Mouse (Mus musculus) granulocyte monocyte progenitor cell, adult 5-6 weeks (primary cell): ENCODE data around the gene Olfr799. TPM values are rescaled to one million over a fixed set of nuclear protein-coding genes. Genes with fewer than 3 reads are reported as not detected.

Source experiments
- ATAC-seq: replicated peaks from 2 replicates; pipeline ENCODE4 v1.8.0; 2016; ENCODE audit warnings: mild to moderate bottlenecking, moderate TSS enrichment, inconsistent platforms; ENCODE audit not compliant: poor library complexity, severe bottlenecking
- total RNA-seq, 2 experiments: library from RNA; stranded (forward) in 1 of 2; stranded (reverse) in 1 of 2; fragments of 200-712, 200-1000 nt in 1 of 2; fragments of >200 nt in 1 of 2; fragmentation: Nextera tagmentation in 1 of 2; gene quantifications; 2 replicates each; pipeline ENCODE4 v1.2.3; 2014 to 2017

Gene Olfr799
- not detected in 2 replicates for total RNA-seq (2014; fragmentation: Nextera tagmentation)
- total RNA-seq (2017), result not detected in 2 replicates

- no peak for ATAC-seq
These were observed at the start of gene Olfr799 for GRCm38 (mm10) chr10:129637184-129637583. Gene Olfr799 (plus strand): TSS chr10:129637484.

- no peak for ATAC-seq
These were observed 24.8 kb upstream of the Olfr799 start, which contains the start of gene Olfr796 for GRCm38 (mm10) chr10:129612470-129612869. Gene Olfr796 (minus strand): TSS chr10:129612570.

GRCm38 (mm10) chr10:129621724-129622123, 15.6 kb upstream of the Olfr799 start:
- ATAC-seq, result no peak

DNA sequence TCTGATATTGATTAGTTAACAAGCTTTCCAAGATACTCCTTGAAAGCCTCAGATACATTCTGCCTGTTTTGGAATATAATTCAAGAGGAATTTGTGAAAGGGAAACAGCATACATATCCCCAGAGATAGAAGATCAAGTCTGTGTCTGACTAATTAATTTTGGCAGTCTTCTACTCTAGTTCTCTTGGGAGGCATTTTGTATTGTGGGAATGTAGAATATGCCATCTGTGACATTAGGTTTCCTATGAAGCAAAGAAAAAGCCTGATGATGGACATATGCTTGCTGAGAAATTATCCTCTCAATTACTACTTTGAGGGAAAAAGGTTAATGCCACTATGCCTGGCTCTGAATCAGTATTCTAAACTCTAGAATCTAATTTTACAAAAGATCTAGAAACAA, 14.0 kb upstream of the Olfr799 start:
- no peak for ATAC-seq

DNA sequence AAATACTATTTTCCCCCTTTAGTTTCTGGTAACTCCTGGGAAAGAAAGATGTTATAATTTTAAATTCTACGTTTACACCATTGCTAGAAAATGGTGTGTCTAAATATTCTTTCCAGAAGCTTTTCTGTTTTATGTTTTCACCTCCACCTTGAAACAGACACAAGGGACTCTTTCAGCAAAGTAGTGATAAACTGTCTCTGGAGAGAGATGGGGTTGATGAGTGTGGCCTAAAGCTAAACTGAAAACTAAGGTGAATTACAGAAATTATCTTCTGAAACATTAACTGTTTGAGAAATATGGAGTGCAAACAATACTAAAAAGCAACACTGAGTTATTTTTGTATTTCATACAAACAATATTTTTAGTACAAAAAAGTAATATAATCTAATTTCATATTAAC, 9.4 kb upstream of the Olfr799 start, which contains the start of gene Olfr798:
Gene Olfr798, minus strand, starts transcription at position 101 of the 400 bp plus-strand sequence.
- no peak for ATAC-seq

DNA sequence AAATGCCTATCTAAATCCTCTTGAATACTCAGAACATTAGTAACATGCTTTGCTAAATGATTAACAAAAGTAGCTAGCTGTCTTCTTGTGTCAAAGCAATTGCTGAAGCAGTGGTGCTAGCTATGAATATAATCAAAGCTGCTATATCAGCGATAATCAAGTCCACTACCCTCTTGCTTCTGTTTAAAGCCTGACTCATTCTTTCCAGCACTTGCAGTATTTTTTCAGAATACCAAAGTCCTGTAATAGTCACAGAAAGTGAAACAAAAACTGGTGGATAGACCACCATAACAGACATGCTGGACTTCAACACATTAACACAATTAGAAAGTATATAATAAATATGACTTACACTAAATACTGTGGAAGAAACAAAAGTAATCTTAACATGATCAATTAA, 14.5 kb downstream of the Olfr799 start:
- ATAC-seq, result no peak

DNA sequence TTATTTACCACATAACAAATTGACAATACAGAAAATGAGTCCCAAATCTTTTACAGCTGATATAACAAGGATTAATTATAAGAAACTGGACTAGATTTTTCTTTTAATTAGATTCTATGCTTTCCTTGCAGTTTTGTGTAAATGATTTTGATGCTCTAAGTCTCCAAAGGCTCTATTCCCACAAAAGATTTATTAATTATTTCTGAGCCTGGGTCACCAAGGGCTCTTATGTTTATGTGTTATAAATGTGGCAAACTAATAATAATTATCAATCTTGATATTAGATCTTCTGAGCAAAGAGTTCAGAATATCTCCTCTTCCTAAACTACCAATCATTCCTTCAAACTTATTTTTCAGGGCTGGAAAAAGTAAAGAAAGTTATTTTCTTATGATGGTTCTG, 20.1 kb downstream of the Olfr799 start, which contains the start of gene Olfr800:
Gene Olfr800, plus strand, starts transcription at position 301 of the 400 bp plus-strand sequence.
- no peak for ATAC-seq

GRCm38 (mm10) chr10:129673765-129674164, 36.5 kb downstream of the Olfr799 start, which contains the start of gene Olfr801:
Gene Olfr801 (minus strand): TSS chr10:129673865.
- ATAC-seq, result no peak

GRCm38 (mm10) chr10:129688069-129688468, 50.8 kb downstream of the Olfr799 start, which contains the start of gene Olfr802:
Gene Olfr802 (minus strand): TSS chr10:129688169.
- ATAC-seq, result no peak

- no peak for ATAC-seq
These were observed 56.9 kb downstream of the Olfr799 start, which contains the start of gene Olfr803 for GRCm38 (mm10) chr10:129694186-129694585. Gene Olfr803 (minus strand): TSS chr10:129694286.

Other genes starting within 250 kb of the Olfr799 start
- not detected in 2 replicates for gene Olfr785, start 232.1 kb upstream of the Olfr799 start, total RNA-seq (2014; fragmentation: Nextera tagmentation)
- not detected in 2 replicates for gene Olfr785, start 232.1 kb upstream of the Olfr799 start, total RNA-seq (2017)
- gene Olfr786, start 210.2 kb upstream of the Olfr799 start, total RNA-seq (2014; fragmentation: Nextera tagmentation), result not detected in 2 replicates
- not detected in 2 replicates for gene Olfr786, start 210.2 kb upstream of the Olfr799 start, total RNA-seq (2017)
- gene Olfr787, start 175.6 kb upstream of the Olfr799 start, total RNA-seq (2014; fragmentation: Nextera tagmentation), result not detected in 2 replicates
- gene Olfr787, start 175.6 kb upstream of the Olfr799 start, total RNA-seq (2017), result not detected in 2 replicates
- not detected in 2 replicates for gene Olfr788, start 166.5 kb upstream of the Olfr799 start, total RNA-seq (2014; fragmentation: Nextera tagmentation)
- gene Olfr788, start 166.5 kb upstream of the Olfr799 start, total RNA-seq (2017), result not detected in 2 replicates
- not detected in 2 replicates for gene Olfr789, start 152.7 kb upstream of the Olfr799 start, total RNA-seq (2014; fragmentation: Nextera tagmentation)
- gene Olfr789, start 152.7 kb upstream of the Olfr799 start, total RNA-seq (2017), result not detected in 2 replicates
- not detected in 2 replicates for gene Olfr790, start 139.0 kb upstream of the Olfr799 start, total RNA-seq (2014; fragmentation: Nextera tagmentation)
- not detected in 2 replicates for gene Olfr790, start 139.0 kb upstream of the Olfr799 start, total RNA-seq (2017)
- not detected in 2 replicates for gene Olfr791, start 115.7 kb upstream of the Olfr799 start, total RNA-seq (2014; fragmentation: Nextera tagmentation)
- gene Olfr791, start 115.7 kb upstream of the Olfr799 start, total RNA-seq (2017), result not detected in 2 replicates
- not detected in 2 replicates for gene Olfr792, start 98.3 kb upstream of the Olfr799 start, total RNA-seq (2014; fragmentation: Nextera tagmentation)
- not detected in 2 replicates for gene Olfr792, start 98.3 kb upstream of the Olfr799 start, total RNA-seq (2017)
- not detected in 2 replicates for gene Olfr794, start 69.8 kb upstream of the Olfr799 start, total RNA-seq (2014; fragmentation: Nextera tagmentation)
- gene Olfr794, start 69.8 kb upstream of the Olfr799 start, total RNA-seq (2017), result not detected in 2 replicates
- gene Olfr796, start 24.9 kb upstream of the Olfr799 start, total RNA-seq (2014; fragmentation: Nextera tagmentation), result not detected in 2 replicates
- gene Olfr796, start 24.9 kb upstream of the Olfr799 start, total RNA-seq (2017), result not detected in 2 replicates
- not detected in 2 replicates for gene Olfr798, start 9.6 kb upstream of the Olfr799 start, total RNA-seq (2014; fragmentation: Nextera tagmentation)
- not detected in 2 replicates for gene Olfr798, start 9.6 kb upstream of the Olfr799 start, total RNA-seq (2017)
- not detected in 2 replicates for gene Olfr800, start 20.2 kb downstream of the Olfr799 start, total RNA-seq (2014; fragmentation: Nextera tagmentation)
- gene Olfr800, start 20.2 kb downstream of the Olfr799 start, total RNA-seq (2017), result not detected in 2 replicates
- not detected in 2 replicates for gene Olfr801, start 36.4 kb downstream of the Olfr799 start, total RNA-seq (2014; fragmentation: Nextera tagmentation)
- gene Olfr801, start 36.4 kb downstream of the Olfr799 start, total RNA-seq (2017), result not detected in 2 replicates
- gene Olfr802, start 50.7 kb downstream of the Olfr799 start, total RNA-seq (2014; fragmentation: Nextera tagmentation), result not detected in 2 replicates
- not detected in 2 replicates for gene Olfr802, start 50.7 kb downstream of the Olfr799 start, total RNA-seq (2017)
- gene Olfr803, start 56.8 kb downstream of the Olfr799 start, total RNA-seq (2014; fragmentation: Nextera tagmentation), result not detected in 2 replicates
- gene Olfr803, start 56.8 kb downstream of the Olfr799 start, total RNA-seq (2017), result not detected in 2 replicates
- gene Olfr804, start 65.7 kb downstream of the Olfr799 start, total RNA-seq (2014; fragmentation: Nextera tagmentation), result not detected in 2 replicates
- gene Olfr804, start 65.7 kb downstream of the Olfr799 start, total RNA-seq (2017), result not detected in 2 replicates
- not detected in 2 replicates for gene Olfr805, start 91.9 kb downstream of the Olfr799 start, total RNA-seq (2014; fragmentation: Nextera tagmentation)
- not detected in 2 replicates for gene Olfr805, start 91.9 kb downstream of the Olfr799 start, total RNA-seq (2017)
- gene Olfr806, start 104.4 kb downstream of the Olfr799 start, total RNA-seq (2014; fragmentation: Nextera tagmentation), result not detected in 2 replicates
- gene Olfr806, start 104.4 kb downstream of the Olfr799 start, total RNA-seq (2017), result not detected in 2 replicates
- gene Olfr807, start 120.3 kb downstream of the Olfr799 start, total RNA-seq (2014; fragmentation: Nextera tagmentation), result not detected in 2 replicates
- gene Olfr807, start 120.3 kb downstream of the Olfr799 start, total RNA-seq (2017), result not detected in 2 replicates
- not detected in 2 replicates for gene Olfr808, start 128.0 kb downstream of the Olfr799 start, total RNA-seq (2014; fragmentation: Nextera tagmentation)
- not detected in 2 replicates for gene Olfr808, start 128.0 kb downstream of the Olfr799 start, total RNA-seq (2017)
- gene Olfr809, start 137.2 kb downstream of the Olfr799 start, total RNA-seq (2014; fragmentation: Nextera tagmentation), result not detected in 2 replicates
- gene Olfr809, start 137.2 kb downstream of the Olfr799 start, total RNA-seq (2017), result not detected in 2 replicates
- gene Olfr810, start 157.4 kb downstream of the Olfr799 start, total RNA-seq (2014; fragmentation: Nextera tagmentation), result not detected in 2 replicates
- not detected in 2 replicates for gene Olfr810, start 157.4 kb downstream of the Olfr799 start, total RNA-seq (2017)
- not detected in 2 replicates for gene Olfr811, start 166.9 kb downstream of the Olfr799 start, total RNA-seq (2014; fragmentation: Nextera tagmentation)
- not detected in 2 replicates for gene Olfr811, start 166.9 kb downstream of the Olfr799 start, total RNA-seq (2017)
- gene Olfr812, start 208.6 kb downstream of the Olfr799 start, total RNA-seq (2014; fragmentation: Nextera tagmentation), result not detected in 2 replicates
- not detected in 2 replicates for gene Olfr812, start 208.6 kb downstream of the Olfr799 start, total RNA-seq (2017)
- gene Olfr813, start 217.9 kb downstream of the Olfr799 start, total RNA-seq (2014; fragmentation: Nextera tagmentation), result not detected in 2 replicates
- not detected in 2 replicates for gene Olfr813, start 217.9 kb downstream of the Olfr799 start, total RNA-seq (2017)
- not detected in 2 replicates for gene Olfr814, start 242.4 kb downstream of the Olfr799 start, total RNA-seq (2014; fragmentation: Nextera tagmentation)
- not detected in 2 replicates for gene Olfr814, start 242.4 kb downstream of the Olfr799 start, total RNA-seq (2017)